Mouse (Mus musculus) midbrain, embryonic 11.5 days (tissue): ENCODE measurements at regions not wholly inside any gene's neighbourhood (a gene's known extent, or its start where the extent isn't known, plus 50 kb on each side); places are given as distances from the start of the nearest gene placed in this dataset.

ENCODE experiments used
- ATAC-seq: fragments of 200-750 bp; cut with Nextera tagmentation; 2 replicates; pipeline ENCODE4 v1.8.0; 2017; ENCODE audit warnings: moderate TSS enrichment, moderate library complexity; ENCODE audit not compliant: low FRiP score
- DNase-seq: peaks from one replicate; pipeline ENCODE4 v3.0.0; 2015; ENCODE audit warnings: low spot score; ENCODE audit errors: missing footprints
- H3K27ac ChIP-seq: fragments of 300-500 bp; sonication (generic); 2 replicates; pipeline ENCODE4 v1.5.1; 2014; ENCODE audit warnings: low read depth, low read length
- H3K27me3 ChIP-seq: fragments of 300-500 bp; sonication (generic); 2 replicates; pipeline ENCODE4 v1.6.1; 2014; ENCODE audit warnings: mild to moderate bottlenecking, low read length, moderate library complexity, mixed read lengths; ENCODE audit not compliant: control insufficient read depth, insufficient read depth
- H3K36me3 ChIP-seq: fragments of 300-500 bp; sonication (generic); 2 replicates; pipeline ENCODE4 v1.6.1; 2014; ENCODE audit warnings: mild to moderate bottlenecking, low read length, moderate library complexity, mixed read lengths; ENCODE audit not compliant: control insufficient read depth, insufficient read depth
- H3K4me1 ChIP-seq: fragments of 300-500 bp; sonication (generic); 2 replicates; pipeline ENCODE4 v1.6.1; 2014; ENCODE audit warnings: low read length; ENCODE audit not compliant: control insufficient read depth, insufficient read depth
- H3K4me2 ChIP-seq: fragments of 300-500 bp; sonication (generic); 2 replicates; pipeline ENCODE4 v1.6.1; 2014; ENCODE audit warnings: mild to moderate bottlenecking, moderate library complexity
- H3K4me3 ChIP-seq: fragments of 300-500 bp; sonication (generic); 2 replicates; pipeline ENCODE4 v1.5.1; 2014; ENCODE audit warnings: low read depth, low read length
- H3K9ac ChIP-seq: fragments of 300-500 bp; sonication (generic); 2 replicates; pipeline ENCODE4 v1.6.1; 2014; ENCODE audit warnings: low read length
- H3K9me3 ChIP-seq: fragments of 300-500 bp; sonication (generic); 2 replicates; pipeline ENCODE4 v1.6.1; 2016; ENCODE audit warnings: low read length; ENCODE audit not compliant: control insufficient read depth
- WGBS: fragments of 180-500 bp; shearing (Covaris S2); extraction: QIAGEN DNeasy Blood & Tissue Kit; methylation state at CpG from one replicate; pipeline ENCODE4 v1.1.7; 2014; 5-methylcytosine and 5-hydroxymethylcytosine counted together

DNA sequence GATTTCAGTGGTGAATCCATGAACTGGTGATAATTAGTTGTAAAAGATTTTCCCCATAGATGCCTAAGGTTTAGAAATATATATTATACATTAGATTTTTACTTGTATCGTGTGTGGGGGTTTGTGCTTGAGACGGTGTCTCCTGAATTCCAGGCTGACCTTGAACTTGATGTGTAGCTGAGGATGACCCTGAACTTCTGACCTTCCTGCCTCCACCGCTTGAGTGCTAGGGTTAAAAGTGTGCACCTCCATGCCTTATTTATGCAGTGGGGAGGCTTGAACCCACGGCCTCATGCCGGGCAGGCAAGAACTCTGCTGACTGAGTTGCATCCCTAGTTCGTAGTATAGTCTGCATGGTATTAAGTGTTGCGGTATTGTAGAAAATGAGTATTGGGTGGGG, 69.3 kb upstream of the Arid5b start:
- Histone ChIP-seq H3K9ac (no peak overlapping the region), H3K36me3 (no peaks in the 10 kb centered on the region), H3K27me3 (no peaks in the 10 kb centered on the region), H3K4me3 (no peak overlapping the region), H3K9me3 (peaks cover 4% of the 10 kb centered on the region), H3K27ac (no peak overlapping the region), H3K4me2 (no peak overlapping the region), H3K4me1 (no peaks in the 10 kb centered on the region)
- DNase-seq (no peak), ATAC-seq (no peak)
- 89% methylated on average over 7 of the region's 7 CpGs for WGBS

DNA sequence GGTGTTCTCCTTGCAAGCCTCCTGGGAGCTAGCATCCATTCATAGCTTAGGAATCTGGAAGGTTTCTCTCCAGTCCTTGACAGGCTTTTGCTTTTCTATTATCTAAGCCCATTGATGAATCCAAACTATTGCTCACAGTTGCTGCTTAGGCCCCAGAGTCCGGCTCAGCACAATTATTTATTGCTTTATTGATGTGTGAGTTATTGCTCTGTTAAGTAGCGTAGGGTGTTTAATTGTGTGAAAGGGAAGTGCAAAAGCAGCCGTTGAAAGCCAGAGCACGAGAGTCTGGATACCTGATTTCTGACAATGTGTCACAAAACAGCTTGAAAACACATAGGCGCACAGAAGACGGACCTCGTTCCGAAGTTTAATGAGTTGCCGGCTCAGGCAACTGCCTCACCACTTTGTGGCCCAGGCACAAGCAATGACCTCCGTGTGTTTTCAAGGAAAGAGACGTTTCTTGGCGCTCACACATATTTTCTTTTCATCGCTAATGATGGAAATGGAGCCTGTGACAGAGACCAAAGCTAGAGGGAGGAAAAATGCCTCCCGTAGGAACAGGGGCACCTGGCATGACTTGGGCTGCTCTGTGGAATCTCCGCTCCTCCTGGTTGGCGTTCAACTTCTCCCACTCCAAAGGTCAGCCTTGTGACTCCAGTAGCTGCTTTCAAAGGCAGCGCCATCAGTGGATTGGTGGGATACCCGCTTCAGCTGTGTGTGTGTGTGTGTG, 66.6 kb upstream of the Arid5b start:
- Histone ChIP-seq H3K9ac (no peak overlapping the region), H3K27ac (no peak overlapping the region), H3K4me3 (no peak overlapping the region), H3K4me2 (no peak overlapping the region), H3K27me3 (no peaks in the 10 kb centered on the region), H3K36me3 (no peaks in the 10 kb centered on the region), H3K4me1 (no peaks in the 10 kb centered on the region), H3K9me3 (peaks cover 8% of the 10 kb centered on the region)
- WGBS, result 92% methylated on average over 17 of the region's 18 CpGs
- DNase-seq (peak; percentile 64), ATAC-seq (no peak)

DNA sequence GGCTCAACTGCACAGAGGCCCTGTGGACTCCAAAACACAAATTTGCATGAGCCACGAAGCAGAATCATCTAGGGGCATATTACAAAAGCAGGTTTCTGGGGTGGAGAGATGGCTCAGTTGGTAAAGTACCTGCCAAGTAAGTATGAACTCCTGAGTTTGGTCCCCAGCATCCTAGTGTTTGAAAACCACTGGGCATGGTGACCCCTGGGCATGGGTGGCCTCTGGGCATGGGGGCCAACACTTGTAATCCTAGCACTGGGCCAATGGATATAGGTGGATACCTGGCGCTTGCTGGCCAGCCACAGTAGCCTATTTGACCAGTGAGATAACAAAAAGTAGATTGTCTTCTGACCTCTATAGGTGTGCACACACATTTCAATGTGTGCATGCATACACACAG, 65.7 kb upstream of the Arid5b start:
- H3K9ac ChIP-seq, result no peak overlapping the region
- ATAC-seq, result no peak
- no peaks in the 10 kb centered on the region for H3K36me3 ChIP-seq
- no peaks in the 10 kb centered on the region for H3K4me1 ChIP-seq
- WGBS, result 82% methylated on average over 2 of the region's 2 CpGs
- no peak overlapping the region for H3K27ac ChIP-seq
- DNase-seq, result peak; percentile 76
- H3K9me3 ChIP-seq, result peaks cover 8% of the 10 kb centered on the region
- no peak overlapping the region for H3K4me3 ChIP-seq
- H3K4me2 ChIP-seq, result no peak overlapping the region
- no peaks in the 10 kb centered on the region for H3K27me3 ChIP-seq

DNA sequence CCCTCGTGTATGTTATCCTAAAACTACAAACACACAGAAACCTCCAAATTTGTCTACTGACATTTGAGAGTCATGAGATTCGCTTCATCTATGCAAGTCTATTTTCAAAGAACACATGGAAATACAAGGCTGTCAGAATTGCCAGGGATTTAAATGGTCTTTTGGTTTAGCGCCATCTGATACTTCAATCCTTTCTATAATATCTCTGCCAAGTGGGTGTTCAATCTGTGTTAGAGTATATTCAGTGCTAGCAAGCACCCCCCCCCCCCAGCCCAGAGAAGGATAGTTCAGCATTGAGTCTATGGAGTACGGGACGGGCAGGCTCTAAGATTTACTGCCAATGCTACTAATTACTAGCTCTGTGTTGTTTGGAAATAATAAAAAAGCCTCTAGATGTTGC, 55.5 kb upstream of the Arid5b start:
- WGBS, result 86% methylated on average over 5 of the region's 5 CpGs
- Histone ChIP-seq H3K4me2 (no peak overlapping the region), H3K27ac (no peak overlapping the region), H3K27me3 (no peaks in the 10 kb centered on the region), H3K36me3 (no peaks in the 10 kb centered on the region), H3K4me3 (no peak overlapping the region), H3K9ac (no peak overlapping the region), H3K4me1 (no peaks in the 10 kb centered on the region), H3K9me3 (no peaks in the 10 kb centered on the region)
- ATAC-seq (no peak), DNase-seq (no peak)
